Mouse (Mus musculus) v-Abl transformed pro-B cells (cell line): ENCODE measurements around the gene Pidd1.

Source experiments
- in situ Hi-C, 2 experiments: fragments of 400-800 bp; cut with MboI; formaldehyde crosslinking; loops; one replicate each; pipeline ENCODE4 v1.15.1; 2025; ENCODE audit not compliant: unreplicated experiment in 2 of 2

The Pidd1 gene

DNA sequence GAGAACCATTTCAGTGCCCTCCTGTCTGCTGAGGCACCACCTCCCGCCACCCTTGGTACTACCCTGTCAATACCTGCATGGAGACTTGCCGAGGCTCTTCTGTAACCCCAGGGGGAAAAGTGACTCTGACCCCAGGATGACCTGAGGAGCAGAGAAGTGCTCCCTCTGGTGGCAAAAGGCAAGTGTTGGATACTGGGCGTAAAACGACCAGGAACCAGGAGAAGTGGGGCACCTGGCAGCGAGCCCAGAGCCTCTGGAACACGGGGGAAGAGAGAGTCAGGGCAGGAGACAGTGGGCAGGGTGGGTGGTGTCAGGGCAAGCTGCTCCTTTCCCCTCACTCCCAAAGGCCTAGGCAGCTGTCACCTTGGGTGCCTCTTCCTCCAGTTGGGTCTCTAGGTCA, 3.2 kb downstream of the Pidd1 start:
- in situ Hi-C loops, result no loop called here

DNA sequence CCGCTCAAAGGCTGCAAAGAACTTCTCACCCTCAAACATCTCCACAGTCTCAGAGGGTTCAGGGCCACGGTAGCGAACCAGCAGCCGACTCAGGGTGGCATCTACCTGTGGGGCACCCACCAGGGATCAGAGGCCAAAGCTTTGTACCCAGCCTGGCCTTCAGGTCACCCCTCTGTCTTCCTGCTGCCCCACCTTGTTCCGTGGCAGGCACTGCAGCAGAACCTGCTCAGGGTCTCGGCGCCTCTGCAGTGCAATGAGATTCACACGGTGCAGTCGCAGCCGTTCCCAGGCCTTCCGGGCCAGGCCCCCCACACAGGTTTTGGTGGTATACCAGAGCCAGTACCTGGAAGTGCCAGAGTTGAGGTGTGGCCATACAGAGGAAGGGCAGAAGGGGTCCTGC, 4.0 kb downstream of the Pidd1 start:
- in situ Hi-C loops, result no loop called here

DNA sequence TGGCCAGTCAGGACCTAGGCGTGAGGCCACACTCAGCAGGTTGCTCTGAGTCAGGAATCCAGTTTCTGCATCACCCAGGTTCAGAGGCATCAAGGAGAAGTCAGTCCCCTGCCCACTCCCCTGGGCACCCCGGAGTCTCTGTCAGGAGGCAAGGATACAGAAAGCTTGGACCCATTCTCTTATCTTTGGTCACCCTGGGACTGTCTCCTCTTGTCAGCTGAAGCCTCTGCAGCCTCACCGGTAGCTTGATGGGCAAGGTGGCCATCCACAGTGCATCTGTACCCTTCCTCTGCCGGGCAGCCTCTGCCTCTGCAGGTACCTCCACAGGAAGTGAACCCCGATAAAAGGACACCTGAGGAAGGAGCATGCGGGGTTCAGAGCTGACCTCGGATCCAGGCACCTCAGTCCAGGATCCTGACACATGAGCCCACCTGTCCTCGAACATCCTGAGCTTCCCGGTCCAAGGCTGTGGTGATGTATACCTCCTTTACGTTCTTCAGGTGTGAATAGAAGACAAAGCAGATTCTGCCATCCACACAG, 4.6 kb downstream of the Pidd1 start:
- in situ Hi-C loops, result no loop called here

DNA sequence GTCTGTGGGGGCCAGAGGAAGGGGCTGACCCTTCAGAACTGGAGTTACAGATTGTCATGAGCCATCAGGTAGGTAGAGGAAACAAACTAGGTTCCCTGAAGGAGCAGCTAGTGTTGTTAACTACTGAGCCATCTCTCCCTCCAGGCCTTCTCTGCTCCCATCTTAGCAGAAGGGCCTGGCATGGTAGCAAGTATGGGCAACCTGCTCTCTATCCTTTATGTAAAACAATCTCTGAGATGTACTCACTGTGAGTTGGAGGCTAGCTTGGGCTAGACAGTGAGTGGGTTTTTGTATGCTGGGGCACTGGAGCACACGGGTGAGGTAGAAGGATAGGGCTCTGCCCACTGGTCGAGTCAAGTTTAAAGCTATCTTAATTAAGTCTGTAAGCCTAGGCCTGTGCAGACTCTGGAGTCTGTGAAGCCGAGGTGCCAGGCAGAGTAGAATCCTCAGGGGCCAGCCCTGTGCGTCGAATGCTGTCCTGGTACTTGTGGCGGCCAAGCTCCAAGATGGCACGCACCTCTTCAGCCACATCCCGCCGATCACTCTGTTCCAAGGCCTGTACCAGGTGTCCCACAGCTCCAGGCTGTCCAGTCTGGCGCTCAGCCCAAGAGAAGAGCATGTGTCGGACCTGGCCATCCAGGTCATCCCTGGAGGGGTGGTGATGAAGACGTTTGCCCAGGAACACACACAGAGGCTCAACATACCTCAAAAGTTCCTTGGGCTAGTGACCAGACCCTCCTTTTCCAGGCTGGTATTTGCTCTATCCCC, 5.4 kb downstream of the Pidd1 start:
- in situ Hi-C loops, result no loop called here

DNA sequence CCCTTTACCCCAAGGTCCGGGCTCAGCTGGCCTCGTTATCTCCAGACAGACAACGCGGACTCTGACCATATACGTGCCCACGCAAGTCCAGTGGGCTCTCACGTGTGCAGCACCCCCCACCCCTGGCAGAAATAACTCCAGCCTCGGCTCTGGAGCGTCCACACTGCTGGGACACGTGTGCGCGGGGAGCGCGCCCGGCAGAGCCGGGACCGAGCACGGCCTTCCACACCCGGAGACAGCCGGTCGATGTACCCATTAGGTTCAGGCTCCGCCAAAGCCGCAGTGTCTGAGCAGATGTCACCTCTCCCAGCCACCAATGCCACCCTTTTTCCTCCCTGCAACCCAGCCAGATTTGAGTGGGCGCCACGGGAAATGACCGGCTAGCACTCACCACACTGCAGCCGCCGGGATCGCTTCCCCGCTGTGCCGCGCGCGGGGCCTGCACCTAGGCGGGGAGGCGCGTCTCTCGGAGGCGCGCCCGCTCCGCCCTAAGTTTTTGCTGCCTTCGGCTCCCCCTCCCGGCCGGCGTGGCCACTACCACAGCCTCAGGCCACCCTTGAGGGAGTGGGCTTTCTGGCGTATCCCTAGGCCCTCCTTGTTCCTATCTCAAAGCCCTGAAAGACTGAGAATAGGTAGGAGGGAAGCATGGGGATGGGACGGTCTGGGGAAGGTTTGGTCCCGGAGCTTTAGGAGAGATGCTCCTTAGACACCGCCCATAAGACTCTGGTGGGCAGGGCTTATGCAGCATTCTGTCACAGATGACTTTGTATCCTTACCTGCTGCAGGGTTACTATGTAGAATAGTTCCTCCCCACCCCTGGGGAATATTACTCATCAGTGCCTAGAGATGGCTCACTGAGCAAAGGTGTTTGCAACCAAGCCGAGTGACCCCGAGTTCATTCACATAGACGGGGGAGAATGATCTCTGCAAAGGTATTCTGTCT, 6.4 kb downstream of the Pidd1 start, which contains the start of gene Slc25a22:
TSS of gene Slc25a22 (minus strand) at position 715 of the 943 bp plus-strand sequence.
- in situ Hi-C loops, result no loop called here

DNA sequence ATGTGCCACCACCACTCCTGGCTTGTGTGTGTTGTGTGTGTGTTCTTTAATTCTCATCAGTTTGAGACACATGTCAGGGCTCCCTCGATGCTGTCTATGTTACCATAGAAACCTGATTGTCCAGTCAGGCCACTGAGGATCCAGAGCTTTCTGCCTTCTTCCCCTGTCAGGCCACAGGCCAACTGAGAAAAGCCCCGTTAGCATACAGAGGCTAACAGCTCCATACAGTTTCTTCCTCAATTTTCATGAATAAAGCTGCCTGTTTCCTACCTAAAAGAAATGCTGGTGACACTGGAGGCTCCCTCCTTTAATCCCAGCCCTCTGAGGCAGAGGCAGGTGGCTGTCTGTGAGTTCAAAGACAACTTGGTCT, 7.3 kb downstream of the Pidd1 start:
- in situ Hi-C loops, result no loop called here

DNA sequence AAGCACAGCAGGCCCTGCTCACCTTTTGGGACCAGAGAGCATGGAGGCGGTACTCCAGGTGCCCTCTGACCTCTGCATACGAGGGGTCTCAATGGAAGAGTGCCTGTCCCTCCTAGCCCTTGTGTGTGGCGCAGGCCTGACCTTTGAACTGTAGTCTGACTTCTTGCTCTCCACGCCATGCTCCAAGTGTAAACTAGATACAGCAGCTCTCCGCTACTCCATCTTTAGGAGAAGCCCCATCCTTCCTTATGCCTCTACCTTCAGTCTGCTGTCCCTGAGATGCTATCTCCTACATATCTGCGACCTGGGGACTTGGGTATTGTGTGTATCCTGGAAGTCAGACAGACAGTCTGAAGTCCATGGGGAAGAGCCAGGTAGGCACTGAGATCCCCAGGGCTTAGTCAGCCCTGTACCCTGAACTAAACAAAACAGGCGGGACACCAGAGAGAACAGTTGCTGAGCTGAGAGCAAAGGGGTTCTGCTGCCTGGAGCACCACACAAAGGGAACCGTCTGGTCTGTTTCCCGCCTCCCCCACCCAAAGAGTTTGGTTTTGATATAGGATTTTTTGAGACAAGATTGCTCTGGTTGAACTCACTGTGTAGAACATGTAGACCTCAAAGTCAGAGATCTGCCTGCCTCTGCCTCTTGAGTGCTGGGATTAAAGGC, 7.8 kb downstream of the Pidd1 start:
- in situ Hi-C loops, result no loop called here

DNA sequence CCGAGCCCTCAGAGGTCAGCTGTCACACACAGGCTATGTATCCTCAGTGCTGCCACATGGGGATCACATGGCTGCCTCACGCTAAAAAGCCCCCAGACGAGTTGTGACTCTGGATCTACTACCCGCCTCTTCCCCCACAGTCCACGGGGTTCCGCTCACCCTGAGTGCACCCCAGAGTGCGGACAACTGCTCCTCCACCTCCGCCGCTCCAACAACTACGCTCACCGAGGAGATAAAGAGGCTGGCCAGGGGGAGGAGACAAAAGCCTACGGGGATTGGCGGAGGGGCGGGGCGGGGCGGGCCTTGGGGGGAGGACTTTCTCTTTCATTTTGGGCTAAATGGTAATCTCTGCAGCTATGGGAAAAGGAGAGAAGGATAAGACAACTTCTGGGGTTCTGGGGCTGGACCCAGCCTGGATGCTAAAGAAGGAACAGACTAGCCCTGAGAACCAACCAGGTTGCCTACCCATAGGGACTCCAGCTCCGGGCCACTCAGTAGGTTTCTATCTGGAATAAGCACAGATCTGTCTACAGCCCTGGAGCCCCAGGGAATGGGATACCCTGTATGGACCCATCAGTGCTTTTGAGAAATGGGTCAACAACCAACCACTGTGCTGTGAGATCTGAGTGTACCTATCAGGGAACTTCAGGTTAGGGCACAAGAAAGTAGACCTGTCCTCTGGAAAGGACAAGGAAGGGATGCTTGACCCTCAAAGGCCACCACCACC, 8.5 kb downstream of the Pidd1 start:
- in situ Hi-C loops, result no loop called here

DNA sequence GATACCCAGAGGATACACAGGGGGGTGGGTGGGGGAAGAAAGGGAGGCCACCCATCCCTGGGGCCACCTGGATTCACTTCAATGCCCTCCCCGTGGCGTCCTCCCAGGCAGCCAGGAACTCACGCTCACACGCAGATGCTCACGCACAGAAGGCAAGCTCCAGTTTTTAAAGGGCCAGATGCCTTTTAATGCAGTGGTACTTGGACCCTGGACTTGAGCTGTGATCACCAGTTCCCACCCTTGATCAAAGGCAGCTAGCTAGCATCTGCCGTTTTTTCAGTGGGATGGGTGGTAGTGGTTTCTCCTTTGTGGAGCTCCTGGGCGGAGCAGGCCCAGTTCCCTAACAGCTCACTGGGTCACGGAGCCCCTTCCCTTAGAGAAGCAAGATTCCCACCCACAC, 9.4 kb downstream of the Pidd1 start:
- in situ Hi-C loops, result no loop called here

DNA sequence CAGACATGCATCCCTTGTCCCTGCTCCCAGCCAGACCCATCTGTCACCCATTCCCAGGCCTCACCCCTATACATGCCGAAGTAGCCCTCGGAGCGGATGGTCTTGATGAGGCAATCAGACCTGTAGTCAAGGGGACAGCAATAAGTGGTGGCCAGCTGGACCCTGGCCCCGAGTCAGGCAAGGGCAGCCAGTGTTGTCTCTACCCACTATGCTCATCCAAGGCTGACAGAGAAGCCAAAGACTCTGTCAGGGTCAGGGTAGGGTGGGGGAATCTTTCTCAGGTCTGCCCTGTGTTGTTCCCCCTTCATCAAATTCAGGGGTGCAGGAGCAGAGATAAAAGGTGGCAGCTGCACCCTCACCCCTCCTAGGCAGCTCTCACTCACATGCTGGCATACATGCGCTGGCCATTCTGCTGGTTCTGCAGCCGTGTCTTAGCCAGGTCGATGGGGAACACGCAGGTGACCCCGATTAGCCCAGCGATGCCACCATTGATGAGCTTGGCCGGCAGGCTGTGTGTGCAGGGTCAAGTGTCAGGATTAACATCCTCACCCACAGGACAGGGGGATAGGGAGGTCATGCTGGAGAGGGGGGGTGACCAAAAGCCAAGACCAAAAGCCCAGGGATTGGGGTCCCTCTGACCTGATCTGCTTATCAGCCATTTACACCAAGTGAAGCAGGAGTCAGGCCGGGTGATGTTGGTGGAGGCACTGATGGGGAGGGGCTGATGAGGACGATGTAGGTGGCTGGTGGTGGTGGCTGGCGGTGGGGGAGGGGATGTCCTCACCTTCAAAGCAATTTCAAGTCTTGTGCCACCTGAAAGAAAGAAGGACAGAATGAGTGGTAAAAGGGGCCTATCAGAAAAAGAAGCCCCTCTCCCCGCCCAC, 10.1 kb downstream of the Pidd1 start:
- in situ Hi-C loops, result no loop called here

DNA sequence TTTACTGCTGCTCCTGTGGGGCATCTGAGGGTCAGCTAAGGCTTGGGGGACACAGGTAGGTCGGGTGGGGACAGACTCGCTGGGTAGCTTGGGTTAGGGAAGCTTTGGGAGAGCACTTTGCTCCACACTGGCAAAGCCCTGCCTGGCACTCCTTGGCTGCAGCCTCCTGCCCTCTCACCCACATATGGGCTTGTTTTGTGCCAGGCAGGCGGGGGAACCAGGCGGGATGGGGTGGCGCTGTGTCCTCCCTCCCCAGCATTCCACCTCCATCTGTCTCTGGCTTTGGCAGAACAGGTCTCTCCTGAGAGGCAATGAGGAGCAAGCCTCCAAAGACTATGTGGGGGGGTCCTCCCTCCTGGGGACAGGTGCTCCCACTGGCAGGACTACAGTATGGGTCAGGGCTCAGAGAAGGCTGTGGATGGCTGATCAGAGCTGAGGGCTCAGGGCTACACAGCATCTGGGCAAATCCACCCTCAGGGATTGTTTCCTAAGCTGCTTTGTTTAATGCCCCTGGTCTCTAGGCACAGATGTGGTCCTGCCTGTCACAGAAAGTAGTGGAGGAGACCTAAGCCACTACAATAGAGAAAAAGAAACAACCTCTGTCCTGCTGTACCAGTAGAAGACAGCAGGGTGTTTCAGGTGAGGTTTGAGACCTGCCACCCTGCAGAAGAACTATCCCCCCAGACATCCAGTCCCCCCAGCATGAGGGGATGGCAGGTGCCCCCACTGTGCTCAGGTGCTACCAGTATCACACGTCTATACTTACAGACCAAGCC, 10.9 kb downstream of the Pidd1 start:
- in situ Hi-C loops, result no loop called here

DNA sequence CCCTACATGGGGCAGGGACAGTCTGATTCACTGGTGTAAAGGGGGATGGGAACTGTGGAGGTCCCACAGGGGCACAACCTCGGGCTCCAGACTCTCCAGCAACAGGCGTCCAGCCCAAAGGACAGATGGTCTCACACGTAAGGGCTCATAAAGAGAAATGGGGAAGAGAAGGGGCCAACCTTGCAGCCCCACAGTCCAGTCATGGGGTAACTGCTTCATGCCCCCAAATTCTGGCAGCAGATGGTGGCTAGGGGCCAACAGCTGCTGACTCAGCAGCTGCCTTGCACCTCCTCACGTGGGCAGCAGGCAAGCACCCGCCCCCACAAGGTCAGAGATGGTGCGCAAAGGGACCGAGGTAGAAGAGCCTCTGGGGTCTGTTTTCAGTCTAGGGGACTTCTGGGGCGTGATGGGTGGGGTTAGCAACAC, 11.6 kb downstream of the Pidd1 start:
- in situ Hi-C loops, result no loop called here

DNA sequence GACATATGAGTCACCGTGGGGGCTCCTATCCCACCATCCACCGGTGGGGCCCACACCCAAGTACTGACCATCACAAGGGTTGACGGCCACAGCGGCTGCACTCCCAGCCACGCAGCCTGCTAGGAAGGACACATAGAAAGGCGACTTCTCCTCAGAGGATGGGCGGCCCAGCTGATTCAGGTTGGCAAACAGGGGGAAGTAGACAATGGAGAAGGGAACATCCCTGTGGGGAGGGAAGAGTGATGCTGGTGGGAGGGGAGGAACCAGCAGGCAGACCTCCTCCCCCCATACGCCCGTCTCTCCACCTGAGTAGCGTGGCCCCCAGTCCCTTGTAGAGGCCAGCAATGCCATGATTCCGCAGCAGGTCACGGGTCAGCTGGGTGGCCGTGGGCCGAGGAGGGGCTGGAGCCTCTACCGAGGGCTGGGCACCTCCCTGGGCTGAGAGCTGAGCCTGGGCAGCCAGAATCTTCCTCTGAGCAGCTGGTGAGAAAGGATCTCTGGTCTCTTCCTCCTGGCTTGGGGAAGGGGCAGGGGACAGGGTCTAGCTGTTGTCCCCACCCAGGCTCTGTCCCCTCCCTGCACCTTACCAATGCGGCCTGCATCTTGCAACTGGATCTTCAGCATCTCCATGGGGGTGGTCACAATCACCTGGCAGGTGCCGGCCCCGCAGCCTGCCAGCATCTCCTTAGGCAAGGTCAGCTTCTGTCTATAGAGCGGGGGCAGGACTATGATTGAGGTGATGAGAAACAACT, 12.2 kb downstream of the Pidd1 start:
- in situ Hi-C loops, result no loop called here

DNA sequence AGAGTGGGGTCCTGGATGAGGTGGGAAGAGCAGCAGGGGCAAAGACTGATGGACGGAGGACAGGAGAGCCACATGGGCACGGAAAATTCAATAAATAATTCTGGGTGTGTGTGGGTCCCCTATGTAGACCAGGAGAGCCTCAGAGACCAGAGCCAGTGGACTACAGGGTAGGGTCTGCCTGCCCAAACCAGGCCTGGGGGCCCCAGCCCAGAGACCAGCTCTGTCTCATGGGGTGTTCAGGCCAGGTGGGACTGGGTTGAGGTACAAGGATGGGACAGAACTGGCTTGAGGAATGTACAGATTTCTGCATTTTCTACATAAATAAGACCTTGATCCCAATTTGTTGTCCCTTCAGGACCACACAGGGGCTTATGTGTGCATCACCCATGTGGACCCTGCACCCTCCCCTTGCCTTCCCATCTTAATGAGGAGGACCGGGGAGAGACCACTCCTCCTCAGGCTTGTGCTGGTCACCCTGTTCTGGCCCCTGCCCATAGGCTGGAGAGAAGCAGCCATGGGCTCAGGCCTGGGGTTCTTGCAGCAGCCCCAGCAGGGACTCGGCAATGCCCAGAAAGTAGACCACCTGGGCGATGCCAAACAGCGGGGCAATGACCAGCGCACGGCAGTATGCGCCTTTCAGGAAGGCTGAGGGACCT, 13.1 kb downstream of the Pidd1 start:
- in situ Hi-C loops, result no loop called here

DNA sequence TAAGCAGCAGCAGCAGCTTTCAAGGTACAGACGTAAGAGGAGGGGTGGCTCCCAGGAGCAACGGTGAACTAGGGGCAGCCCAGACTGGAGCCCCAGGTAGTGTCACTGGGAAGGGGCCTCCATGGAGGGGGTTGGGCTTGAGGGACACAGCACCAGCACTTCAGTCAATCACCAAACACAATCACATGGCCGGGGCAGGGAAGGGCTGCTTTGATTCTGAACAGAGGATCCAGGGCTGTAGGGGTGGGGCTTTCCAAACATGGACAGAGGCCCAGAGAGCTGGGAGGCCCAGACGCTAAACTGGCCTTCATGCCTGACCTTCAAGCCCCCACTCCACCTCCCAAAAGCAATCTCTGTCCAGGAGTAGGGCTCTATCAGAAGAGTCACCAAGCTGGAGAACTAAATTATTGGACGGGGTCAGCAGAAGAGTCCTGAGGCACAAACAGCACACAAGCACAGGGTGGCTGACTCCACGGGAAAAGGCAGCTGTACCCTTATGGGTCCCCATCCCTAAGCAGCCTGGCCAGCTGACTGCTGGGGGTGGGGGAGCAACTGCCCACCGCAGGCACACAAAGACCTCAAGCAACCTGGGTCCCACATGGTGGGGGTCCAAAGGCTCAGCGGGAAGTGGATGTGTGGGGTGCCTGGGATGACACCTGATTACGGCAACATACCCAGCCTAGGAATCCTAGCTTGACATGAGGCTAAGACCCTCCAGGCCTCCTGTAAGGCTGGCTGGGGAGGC, 13.8 kb downstream of the Pidd1 start:
- in situ Hi-C loops, result no loop called here

DNA sequence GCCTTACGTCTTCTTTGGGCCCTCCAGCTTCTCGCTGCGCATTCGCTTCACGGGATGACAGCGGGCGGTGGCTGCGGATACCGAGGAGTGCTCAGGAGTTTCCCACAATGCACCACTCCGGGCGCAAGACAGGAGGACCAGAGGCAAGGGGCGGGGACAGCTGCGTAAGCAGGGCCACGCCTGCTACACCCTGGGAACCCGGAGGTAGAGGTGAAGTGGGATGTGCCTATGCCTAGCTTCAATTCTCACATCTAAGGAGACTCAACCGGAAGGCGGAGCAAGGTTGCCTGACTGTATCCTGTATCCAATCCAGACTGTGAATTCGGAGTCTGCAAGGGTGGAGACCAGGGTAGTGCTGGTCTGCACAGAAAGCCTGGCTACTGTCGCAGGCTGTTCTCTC, 14.5 kb downstream of the Pidd1 start, which contains the start of gene Cend1:
TSS of gene Cend1 (minus strand) at position 182 of the 400 bp plus-strand sequence.
- in situ Hi-C loops, result no loop called here

DNA sequence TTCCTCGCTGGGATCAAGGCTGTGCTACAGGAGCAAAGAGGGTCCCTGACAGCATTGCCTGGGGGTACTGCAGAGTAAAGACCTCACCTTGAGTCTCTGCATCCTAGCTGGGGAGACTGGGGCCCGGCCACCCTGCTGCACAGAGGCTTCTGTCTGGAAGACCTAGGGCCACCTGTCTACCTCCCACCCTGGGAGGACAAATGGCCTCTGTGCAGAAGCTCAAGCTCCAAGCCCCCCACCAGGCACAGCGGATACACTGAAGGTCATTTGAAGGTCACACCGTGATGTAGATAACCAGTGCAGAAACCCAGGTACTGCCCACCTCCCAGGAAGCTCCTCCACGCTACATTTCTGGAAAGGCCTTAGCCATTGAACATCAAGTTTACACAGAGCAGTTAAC, 15.1 kb downstream of the Pidd1 start:
- in situ Hi-C loops, result no loop called here
